Mouse (Mus musculus) small intestine, adult 2 months (tissue): ENCODE results near the gene Bckdha.

Experiments
- CTCF ChIP-seq: fragments of 200-500 bp; IDR thresholded peaks from 2 replicates; pipeline ENCODE4 v1.5.1; 2012; ENCODE audit warnings: low read depth, mild to moderate bottlenecking, control low read depth, inconsistent platforms, low read length, moderate library complexity, mixed read lengths; ENCODE audit not compliant: insufficient replicate concordance, insufficient read length; ENCODE audit errors: extremely low read depth
- POLR2A ChIP-seq: fragments of 200-500 bp; IDR thresholded peaks from 2 replicates; pipeline ENCODE4 v1.6.1; 2012; ENCODE audit warnings: low read depth, mild to moderate bottlenecking, control low read depth, inconsistent platforms, low read length, moderate library complexity

- no peak for TF ChIP-seq CTCF
- no peak for TF ChIP-seq POLR2A
Observed at GRCm38 (mm10) chr7:25705801-25706251, 47.0 kb upstream of the Bckdha start.
